Mouse (Mus musculus): ENCODE measurements at regions not wholly inside any gene's neighbourhood (a gene's known extent, or its start where the extent isn't known, plus 50 kb on each side); places are given as distances from the start of the nearest gene placed in this dataset.

GRCm38 (mm10) chr1:90454263-90454662 is 148.5 kb upstream of the Cops8 start:
- DNase-seq (ENCODE audit: low read depth, low spot score), result no peak

- DNase-seq (ENCODE audit: low read depth, low spot score), result no peak
Measured at GRCm38 (mm10) chr1:90457396-90457795, 145.4 kb upstream of the Cops8 start.

GRCm38 (mm10) chr1:90458176-90458575 is 144.6 kb upstream of the Cops8 start:
- no peak for DNase-seq (ENCODE audit: low read depth, low spot score)

GRCm38 (mm10) chr1:90461699-90462098 is 141.1 kb upstream of the Cops8 start:
- DNase-seq (ENCODE audit: low read depth, low spot score), result no peak

GRCm38 (mm10) chr1:90463302-90463701 is 139.5 kb upstream of the Cops8 start:
- DNase-seq (ENCODE audit: low read depth, low spot score), result no peak

- no peak for DNase-seq (ENCODE audit: low read depth, low spot score)
Measured at GRCm38 (mm10) chr1:90467646-90468045, 135.1 kb upstream of the Cops8 start.

- no peak for DNase-seq (ENCODE audit: low read depth, low spot score)
Measured at GRCm38 (mm10) chr1:90470996-90471395, 131.8 kb upstream of the Cops8 start.

- DNase-seq (ENCODE audit: low read depth, low spot score), result no peak
Measured at GRCm38 (mm10) chr1:90471806-90472205, 131.0 kb upstream of the Cops8 start.

- DNase-seq (ENCODE audit: low read depth, low spot score), result no peak
Measured at GRCm38 (mm10) chr1:90475060-90475813, 127.5 kb upstream of the Cops8 start.

- DNase-seq (ENCODE audit: low read depth, low spot score), result no peak
Measured at GRCm38 (mm10) chr1:90476556-90477243, 126.1 kb upstream of the Cops8 start.

GRCm38 (mm10) chr1:90478839-90479238 is 123.9 kb upstream of the Cops8 start:
- DNase-seq (ENCODE audit: low read depth, low spot score), result no peak

GRCm38 (mm10) chr1:90481247-90481646 is 121.5 kb upstream of the Cops8 start:
- no peak for DNase-seq (ENCODE audit: low read depth, low spot score)

GRCm38 (mm10) chr1:90481708-90482107 is 121.1 kb upstream of the Cops8 start:
- no peak for DNase-seq (ENCODE audit: low read depth, low spot score)

GRCm38 (mm10) chr1:90486349-90486839 is 116.4 kb upstream of the Cops8 start:
- no peak for DNase-seq (ENCODE audit: low read depth, low spot score)

- no peak for DNase-seq (ENCODE audit: low read depth, low spot score)
Measured at GRCm38 (mm10) chr1:90487886-90488285, 114.9 kb upstream of the Cops8 start.

GRCm38 (mm10) chr1:90488991-90489390 is 113.8 kb upstream of the Cops8 start:
- no peak for DNase-seq (ENCODE audit: low read depth, low spot score)

- no peak for DNase-seq (ENCODE audit: low read depth, low spot score)
Measured at GRCm38 (mm10) chr1:90490335-90490734, 112.4 kb upstream of the Cops8 start.

- DNase-seq (ENCODE audit: low read depth, low spot score), result no peak
Measured at GRCm38 (mm10) chr1:90493481-90493880, 109.3 kb upstream of the Cops8 start.

- no peak for DNase-seq (ENCODE audit: low read depth, low spot score)
Measured at GRCm38 (mm10) chr1:90495174-90495573, 107.6 kb upstream of the Cops8 start.

GRCm38 (mm10) chr1:90497568-90497967 is 105.2 kb upstream of the Cops8 start:
- no peak for DNase-seq (ENCODE audit: low read depth, low spot score)

- no peak for DNase-seq (ENCODE audit: low read depth, low spot score)
Measured at GRCm38 (mm10) chr1:90501373-90501772, 101.4 kb upstream of the Cops8 start.

- no peak for DNase-seq (ENCODE audit: low read depth, low spot score)
Measured at GRCm38 (mm10) chr1:90502371-90502770, 100.4 kb upstream of the Cops8 start.

All from embryo, embryonic 11.5 days (tissue).